Mouse (Mus musculus): ENCODE data around the gene Inafm1. TPM values are rescaled to one million over a fixed set of nuclear protein-coding genes. Genes with fewer than 3 reads are reported as not detected.
"Not testable (repeated sequence)": the region's sequence is repeated elsewhere in the genome, so short reads cannot be mapped to it uniquely, and the experiment has no call there.

The Inafm1 gene
- polyA plus RNA-seq, 1 experiment, result 44.7 TPM

GRCm38 (mm10) chr7:16257830-16258229 lies 15.6 kb downstream of the Inafm1 start:
- TF ChIP-seq CTCF (IDR thresholded peaks at IDR 0.05; ENCODE audit: borderline replicate concordance, control insufficient read depth, extremely low read depth, insufficient read depth, low read length, poor library complexity) (no peak), POLR2A (IDR thresholded peaks at IDR 0.05; ENCODE audit: control insufficient read depth, extremely low read depth, insufficient read depth, low read length, poor library complexity) (no peak)
- no peaks in the 10 kb centered on the region for H3K4me1 ChIP-seq (replicated peaks; ENCODE audit: control insufficient read depth, insufficient read depth, low read length)
- no peaks in the 10 kb centered on the region for H3K27me3 ChIP-seq (ENCODE audit: control insufficient read depth, insufficient read depth, low read length)
- 91% methylated on average over 11 of the region's 11 CpGs for WGBS
- DNase-seq, result no peak
- H3K4me3 ChIP-seq (ENCODE audit: control insufficient read depth, insufficient read depth, low read length), result no peak overlapping the region
- no peak overlapping the region for H3K27ac ChIP-seq (ENCODE audit: control insufficient read depth, insufficient read depth, low read length)
- H3K36me3 ChIP-seq (ENCODE audit: control insufficient read depth, insufficient read depth, low read length), result no peaks in the 10 kb centered on the region

- not testable (repeated sequence) for H3K4me1 ChIP-seq (replicated peaks; ENCODE audit: control insufficient read depth, insufficient read depth, low read length); H3K27ac ChIP-seq (ENCODE audit: control insufficient read depth, insufficient read depth, low read length); H3K4me3 ChIP-seq (ENCODE audit: control insufficient read depth, insufficient read depth, low read length); H3K27me3 ChIP-seq (ENCODE audit: control insufficient read depth, insufficient read depth, low read length); DNase-seq; H3K36me3 ChIP-seq (ENCODE audit: control insufficient read depth, insufficient read depth, low read length)
- WGBS, result 91% methylated on average over 4 of the region's 4 CpGs
Measured at GRCm38 (mm10) chr7:16255963-16256362, 17.5 kb downstream of the Inafm1 start.

- 4% methylated on average over 4 of the region's 4 CpGs for WGBS
- Histone ChIP-seq H3K27me3 (ENCODE audit: control insufficient read depth, insufficient read depth, low read length) (no peaks in the 10 kb centered on the region), H3K4me1 (replicated peaks; ENCODE audit: control insufficient read depth, insufficient read depth, low read length) (no peaks in the 10 kb centered on the region), H3K36me3 (ENCODE audit: control insufficient read depth, insufficient read depth, low read length) (no peaks in the 10 kb centered on the region), H3K4me3 (ENCODE audit: control insufficient read depth, insufficient read depth, low read length) (no peak overlapping the region), H3K27ac (ENCODE audit: control insufficient read depth, insufficient read depth, low read length) (no peak overlapping the region)
- no peak for DNase-seq
- no peak for TF ChIP-seq CTCF (IDR thresholded peaks at IDR 0.05; ENCODE audit: borderline replicate concordance, control insufficient read depth, extremely low read depth, insufficient read depth, low read length, poor library complexity)
- TF ChIP-seq POLR2A (IDR thresholded peaks at IDR 0.05; ENCODE audit: control insufficient read depth, extremely low read depth, insufficient read depth, low read length, poor library complexity), result no peak
Measured at GRCm38 (mm10) chr7:16254195-16254594, 19.2 kb downstream of the Inafm1 start.

GRCm38 (mm10) chr7:16250687-16251086 lies 22.7 kb downstream of the Inafm1 start:
- H3K4me3 ChIP-seq (ENCODE audit: control insufficient read depth, insufficient read depth, low read length), result no peak overlapping the region
- H3K27me3 ChIP-seq (ENCODE audit: control insufficient read depth, insufficient read depth, low read length), result no peaks in the 10 kb centered on the region
- no peak overlapping the region for H3K27ac ChIP-seq (ENCODE audit: control insufficient read depth, insufficient read depth, low read length)
- 8% methylated on average over 5 of the region's 5 CpGs for WGBS
- DNase-seq, result no peak
- no peaks in the 10 kb centered on the region for H3K4me1 ChIP-seq (replicated peaks; ENCODE audit: control insufficient read depth, insufficient read depth, low read length)
- TF ChIP-seq POLR2A (IDR thresholded peaks at IDR 0.05; ENCODE audit: control insufficient read depth, extremely low read depth, insufficient read depth, low read length, poor library complexity) (no peak), CTCF (IDR thresholded peaks at IDR 0.05; ENCODE audit: borderline replicate concordance, control insufficient read depth, extremely low read depth, insufficient read depth, low read length, poor library complexity) (no peak)
- H3K36me3 ChIP-seq (ENCODE audit: control insufficient read depth, insufficient read depth, low read length), result no peaks in the 10 kb centered on the region

GRCm38 (mm10) chr7:16245958-16246357 lies 27.5 kb downstream of the Inafm1 start:
- TF ChIP-seq POLR2A (IDR thresholded peaks at IDR 0.05; ENCODE audit: control insufficient read depth, extremely low read depth, insufficient read depth, low read length, poor library complexity) (no peak), CTCF (IDR thresholded peaks at IDR 0.05; ENCODE audit: borderline replicate concordance, control insufficient read depth, extremely low read depth, insufficient read depth, low read length, poor library complexity) (no peak)
- WGBS, result 6% methylated on average over 2 of the region's 4 CpGs
- DNase-seq, result no peak
- Histone ChIP-seq H3K27me3 (ENCODE audit: control insufficient read depth, insufficient read depth, low read length) (no peaks in the 10 kb centered on the region), H3K36me3 (ENCODE audit: control insufficient read depth, insufficient read depth, low read length) (no peaks in the 10 kb centered on the region), H3K4me1 (replicated peaks; ENCODE audit: control insufficient read depth, insufficient read depth, low read length) (no peaks in the 10 kb centered on the region), H3K4me3 (ENCODE audit: control insufficient read depth, insufficient read depth, low read length) (no peak overlapping the region), H3K27ac (ENCODE audit: control insufficient read depth, insufficient read depth, low read length) (no peak overlapping the region)

- no peak within 1 kb of the TSS for H3K4me3 ChIP-seq (ENCODE audit: control insufficient read depth, insufficient read depth, low read length)
- TF ChIP-seq CTCF (IDR thresholded peaks at IDR 0.05; ENCODE audit: borderline replicate concordance, control insufficient read depth, extremely low read depth, insufficient read depth, low read length, poor library complexity), result no peak
- TF ChIP-seq POLR2A (IDR thresholded peaks at IDR 0.05; ENCODE audit: control insufficient read depth, extremely low read depth, insufficient read depth, low read length, poor library complexity), result no peak
- WGBS, result 67% methylated on average over 5 of the region's 5 CpGs
Measured at GRCm38 (mm10) chr7:16244067-16244466, 29.4 kb downstream of the Inafm1 start, which contains the start of gene C5ar2. C5ar2 (minus strand) TSS chr7:16244154.

GRCm38 (mm10) chr7:16242198-16242597 lies 31.2 kb downstream of the Inafm1 start:
- no peak for DNase-seq
- no peaks in the 10 kb centered on the region for H3K4me1 ChIP-seq (replicated peaks; ENCODE audit: control insufficient read depth, insufficient read depth, low read length)
- H3K27ac ChIP-seq (ENCODE audit: control insufficient read depth, insufficient read depth, low read length), result no peak overlapping the region
- no peaks in the 10 kb centered on the region for H3K27me3 ChIP-seq (ENCODE audit: control insufficient read depth, insufficient read depth, low read length)
- no peak for TF ChIP-seq CTCF (IDR thresholded peaks at IDR 0.05; ENCODE audit: borderline replicate concordance, control insufficient read depth, extremely low read depth, insufficient read depth, low read length, poor library complexity)
- no peak overlapping the region for H3K4me3 ChIP-seq (ENCODE audit: control insufficient read depth, insufficient read depth, low read length)
- WGBS, result 22% methylated on average over 6 of the region's 6 CpGs
- no peaks in the 10 kb centered on the region for H3K36me3 ChIP-seq (ENCODE audit: control insufficient read depth, insufficient read depth, low read length)

More at GRCm38 (mm10) chr7:16244067-16244466, 29.4 kb downstream of the Inafm1 start, which contains the start of gene C5ar2:
- no peak for DNase-seq
- no peaks in the 10 kb centered on the region for H3K4me1 ChIP-seq (replicated peaks; ENCODE audit: control insufficient read depth, insufficient read depth, low read length)
- no peaks in the 10 kb centered on the region for H3K27me3 ChIP-seq (ENCODE audit: control insufficient read depth, insufficient read depth, low read length)
- no peaks in the 10 kb centered on the region for H3K36me3 ChIP-seq (ENCODE audit: control insufficient read depth, insufficient read depth, low read length)
- no peak within 1 kb of the TSS for H3K27ac ChIP-seq (ENCODE audit: control insufficient read depth, insufficient read depth, low read length)

Measured in thymus, adult 2 months (tissue).